ENCODE assay signal across 7 mouse cellular contexts in the genomic region with DNA sequence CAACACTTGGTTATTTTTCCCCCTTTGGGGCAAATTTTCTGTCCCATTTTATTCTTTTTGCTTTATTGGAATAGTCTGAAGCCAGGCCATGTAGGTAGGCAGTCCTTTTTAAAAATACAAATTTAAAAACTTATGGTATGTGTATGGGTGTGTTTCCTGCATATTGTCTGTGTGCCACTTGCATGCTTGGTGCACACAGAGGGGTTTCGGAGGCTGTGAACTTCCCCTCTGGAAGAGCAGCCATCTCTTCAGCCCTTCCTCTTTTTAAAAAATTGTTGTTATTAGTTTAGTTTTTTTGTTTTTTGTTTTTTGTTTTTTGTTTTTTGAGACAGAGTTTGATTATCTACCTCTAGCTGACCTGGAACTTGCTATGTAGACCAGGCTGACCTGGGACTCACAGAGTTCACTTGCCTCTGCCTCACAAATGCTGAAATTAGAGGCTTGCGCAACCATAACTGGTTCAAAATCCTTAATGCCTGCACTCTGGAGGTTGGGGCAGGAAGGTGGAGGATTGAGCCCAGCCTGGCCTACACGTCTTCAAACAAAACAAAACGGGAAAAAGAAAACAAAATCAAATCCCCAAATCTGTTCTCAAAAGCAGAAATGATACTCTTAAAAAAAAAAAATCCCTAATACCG. TPM values are rescaled to one million over a fixed set of nuclear protein-coding genes. Genes with fewer than 3 reads are reported as not detected.
DNase-seq lines count a peak whose midpoint lies in the region; ATAC-seq lines count a peak whose summit lies in the region.

No protein-coding gene starts in this region.

- 0 out of 2 replicates have a peak, but pooled peaks cover 3% of the 10 kb centered on the region for H3K4me1 ChIP-seq in liver, embryonic 15.5 days (replicated peaks)
- H3K4me1 ChIP-seq in stomach, embryonic 16.5 days (ENCODE audit: control insufficient read depth, insufficient read depth, low read length) = 0 out of 2 replicates have a peak, but pooled peaks cover 2% of the 10 kb centered on the region

- WGBS in liver, embryonic 15.5 days (ENCODE audit: insufficient replicate concordance) = 27% methylated on average over 5 of the region's 5 CpGs
- 36% methylated on average over 5 of the region's 5 CpGs for WGBS in stomach, embryonic 16.5 days

- intact Hi-C loops in left cerebral cortex, postnatal 36 days (cut with DNase I) = no loop called here

- 0 out of 2 replicates have a peak overlapping the region, but pooled peaks have one; percentile 61 for H3K27ac ChIP-seq in liver, embryonic 15.5 days (replicated peaks)
- 0 out of 2 replicates have a peak overlapping the region, but pooled peaks have one; percentile 23 for H3K27ac ChIP-seq in stomach, embryonic 16.5 days (ENCODE audit: low read length)

- peak; percentile 45 for DNase-seq in spleen, postnatal 36 days (ENCODE audit: low spot score in 2 of 2)
- no peak for DNase-seq in spleen, postnatal 14 days (ENCODE audit: low spot score in 2 of 2)
- DNase-seq in gonadal fat pad, adult 2 months (ENCODE audit: low read depth) = peak; percentile 52
- no peak for DNase-seq in left cerebral cortex, postnatal 36 days (ENCODE audit: low spot score in 2 of 2)
- DNase-seq in frontal cortex, postnatal 25 days (ENCODE audit: low spot score in 2 of 2) = no peak

- peaks cover 15% of the 10 kb centered on the region for H3K27me3 ChIP-seq in liver, embryonic 15.5 days
- H3K27me3 ChIP-seq in stomach, embryonic 16.5 days (ENCODE audit: control insufficient read depth, insufficient read depth, low read length) = no peaks in the 10 kb centered on the region

- no peaks in the 10 kb centered on the region for H3K9me3 ChIP-seq in liver, embryonic 15.5 days (replicated peaks)
- H3K9me3 ChIP-seq in stomach, embryonic 16.5 days (replicated peaks; ENCODE audit: control insufficient read depth, low read length) = no peaks in the 10 kb centered on the region

- H3K9ac ChIP-seq in liver, embryonic 15.5 days = no peak overlapping the region
- peak overlapping the region; percentile 81 for H3K9ac ChIP-seq in stomach, embryonic 16.5 days (ENCODE audit: low read length)

- H3K36me3 ChIP-seq in liver, embryonic 15.5 days (replicated peaks) = no peaks in the 10 kb centered on the region
- H3K36me3 ChIP-seq in stomach, embryonic 16.5 days (ENCODE audit: control insufficient read depth, insufficient read depth, low read length) = no peaks in the 10 kb centered on the region

- peak overlapping the region; percentile 68 for H3K4me2 ChIP-seq in liver, embryonic 15.5 days
- peak overlapping the region; percentile 91 for H3K4me2 ChIP-seq in stomach, embryonic 16.5 days (ENCODE audit: low read depth, low read length)

- ATAC-seq in liver, embryonic 15.5 days (ENCODE audit: insufficient read depth) = 0 out of 2 replicates have a peak, but pooled peaks have one; percentile 35
- ATAC-seq in stomach, embryonic 16.5 days (ENCODE audit: insufficient read depth, low FRiP score) = no peak

- H3K4me3 ChIP-seq in liver, embryonic 15.5 days (replicated peaks) = peak overlapping the region; percentile 53
- H3K4me3 ChIP-seq in stomach, embryonic 16.5 days (replicated peaks; ENCODE audit: low read length) = peak overlapping the region; percentile 56

RNA-seq across cellular contexts. Expression of gene Cyp27a1, which starts 0.8 kb away (rescaled TPM):
- 35.7 and 45.1 TPM in 2 replicates for polyA plus RNA-seq in gonadal fat pad, adult 2 months (2012; rRNA removed)
- 5.8 TPM in 2 replicates for polyA plus RNA-seq in liver, embryonic 15.5 days (2015; fragmentation: Nextera tagmentation; extraction: Ambion mirVana)
- polyA plus RNA-seq in stomach, embryonic 16.5 days (2015; fragmentation: Nextera tagmentation; extraction: Ambion mirVana) = 10.4 and 11.3 TPM in 2 replicates
- total RNA-seq in left cerebral cortex, postnatal 36 days (2021) = 1 to 10 TPM; 2.3 to 3.3 TPM

RNA-seq across cellular contexts. Expression of gene Prkag3, which starts 36.4 kb away (rescaled TPM):
- polyA plus RNA-seq in gonadal fat pad, adult 2 months (2012; rRNA removed) = 2.5 and 4.1 TPM in 2 replicates
- polyA plus RNA-seq in liver, embryonic 15.5 days (2015; fragmentation: Nextera tagmentation; extraction: Ambion mirVana) = 0.05 and 0.20 TPM in 2 replicates
- 0.31 and 1.8 TPM in 2 replicates for polyA plus RNA-seq in stomach, embryonic 16.5 days (2015; fragmentation: Nextera tagmentation; extraction: Ambion mirVana)
- total RNA-seq in left cerebral cortex, postnatal 36 days (2021) = under 1 TPM in 1 of 2 experiments, not detected in 1; 0.14 TPM

RNA-seq across cellular contexts. Expression of gene Ttll4, which starts 51.0 kb away (rescaled TPM):
- 10.1 and 12.9 TPM in 2 replicates for polyA plus RNA-seq in gonadal fat pad, adult 2 months (2012; rRNA removed)
- polyA plus RNA-seq in liver, embryonic 15.5 days (2015; fragmentation: Nextera tagmentation; extraction: Ambion mirVana) = 3.7 and 4.5 TPM in 2 replicates
- 11.4 and 14.4 TPM in 2 replicates for polyA plus RNA-seq in stomach, embryonic 16.5 days (2015; fragmentation: Nextera tagmentation; extraction: Ambion mirVana)
- 10 to 100 TPM; 15.1 to 33.5 TPM for total RNA-seq in left cerebral cortex, postnatal 36 days (2021)

RNA-seq across cellular contexts. Expression of gene Wnt6, which starts 59.1 kb away (rescaled TPM):
- 7.4 and 13.7 TPM in 2 replicates for polyA plus RNA-seq in gonadal fat pad, adult 2 months (2012; rRNA removed)
- polyA plus RNA-seq in liver, embryonic 15.5 days (2015; fragmentation: Nextera tagmentation; extraction: Ambion mirVana) = 0.09 TPM in 1 of 2 replicates, not detected in the other
- 2.4 and 2.8 TPM in 2 replicates for polyA plus RNA-seq in stomach, embryonic 16.5 days (2015; fragmentation: Nextera tagmentation; extraction: Ambion mirVana)
- 1 to 10 TPM; 1.4 to 4.0 TPM for total RNA-seq in left cerebral cortex, postnatal 36 days (2021)

Comparison
In these comparisons a context has a peak if more than half of its experiments do, and no peak if none do; other contexts are left out.
1. DNase-seq: peak in spleen, postnatal 36 days (2 of 2) and gonadal fat pad, adult 2 months (single experiment); none in spleen, postnatal 14 days (0 of 2), left cerebral cortex, postnatal 36 days (0 of 2) and frontal cortex, postnatal 25 days (0 of 2).